In genomic region chr19:36737087-36737486, GRCm38 (mm10) we compare ENCODE assay signal across 9 mouse cellular contexts. TPM values are rescaled to one million over a fixed set of nuclear protein-coding genes. Genes with fewer than 3 reads are reported as not detected.
A peak's percentile ranks its signal among the peaks of the same experiment; 100 is the strongest.
DNase-seq lines count a peak whose midpoint lies in the region; ATAC-seq and TF ChIP-seq lines count a peak whose summit lies in the region.
"Had no signal": no experiment of that assay in that cellular context is flagged by ENCODE, and none has a peak within 500 bp of the region (broad histone marks: within the 10 kb centered on the region; RNA-seq: fewer than 3 reads in every experiment).

No protein-coding gene starts in this region.

- no peaks in the 10 kb centered on the region for H3K27me3 ChIP-seq in heart, adult 2 months (ENCODE audit: control insufficient read depth, insufficient read depth, low read length)
- no peaks in the 10 kb centered on the region for H3K27me3 ChIP-seq in spleen, adult 2 months (ENCODE audit: control insufficient read depth, insufficient read depth, low read length)
- peaks cover 34% of the 10 kb centered on the region for H3K27me3 ChIP-seq in liver, embryonic 12.5 days (replicated peaks)
- H3K27me3 ChIP-seq in stomach, embryonic 16.5 days (ENCODE audit: control insufficient read depth, insufficient read depth, low read length) = no peaks in the 10 kb centered on the region

- no peak for DNase-seq in heart, adult 2 months
- DNase-seq in heart, postnatal 4 days = no peak
- DNase-seq in spleen, adult 2 months (ENCODE audit: low read depth in 1 of 2, low spot score in 2 of 2) = no peak
- no peak for DNase-seq in spleen, adult 18-20 months
- no peak for DNase-seq in urinary bladder, adult 2 months (ENCODE audit: low spot score)
- no peak for DNase-seq in cerebellum, postnatal 10 days

- peak overlapping the region; percentile 82 for H3K27ac ChIP-seq in heart, adult 2 months
- H3K27ac ChIP-seq in spleen, adult 2 months (ENCODE audit: insufficient read depth, low read length) = no peak overlapping the region
- peak overlapping the region; percentile 56; the same call in 1 of the 2 replicates for H3K27ac ChIP-seq in liver, embryonic 12.5 days
- peak overlapping the region; percentile 98 for H3K27ac ChIP-seq in stomach, embryonic 16.5 days (ENCODE audit: low read length)

- peaks cover 14% of the 10 kb centered on the region for H3K36me3 ChIP-seq in heart, adult 2 months (ENCODE audit: control insufficient read depth, insufficient read depth, low read length)
- H3K36me3 ChIP-seq in spleen, adult 2 months (ENCODE audit: control insufficient read depth, insufficient read depth, low read length) = no peaks in the 10 kb centered on the region
- no peaks in the 10 kb centered on the region for H3K36me3 ChIP-seq in liver, embryonic 12.5 days
- H3K36me3 ChIP-seq in stomach, embryonic 16.5 days (ENCODE audit: control insufficient read depth, insufficient read depth, low read length) = peaks cover 20% of the 10 kb centered on the region; the same call in 1 of the 2 replicates

- intact Hi-C loops in heart, adult 2 months (cut with DNase I) = loop anchor here (2.0 to 5.0 kb wide), 4 partner anchors 48 to 200 kb away; partner anchors contain the start of gene Hectd2

- TF ChIP-seq EP300 in heart, adult 2 months (IDR thresholded peaks at IDR 0.05; ENCODE audit: insufficient read depth, low read depth, low read length) = no peak

- WGBS in heart, adult 2 months = 28% methylated on average over 6 of the region's 6 CpGs
- 43% methylated on average over 6 of the region's 6 CpGs for WGBS in spleen, adult 2 months
- WGBS in liver, embryonic 12.5 days (ENCODE audit: insufficient replicate concordance) = 40% methylated on average over 6 of the region's 6 CpGs
- WGBS in stomach, embryonic 16.5 days = 18% methylated on average over 6 of the region's 6 CpGs

- H3K4me2 ChIP-seq in liver, embryonic 12.5 days = peak overlapping the region; percentile 64
- peak overlapping the region; percentile 53 for H3K4me2 ChIP-seq in stomach, embryonic 16.5 days (ENCODE audit: low read depth, low read length)

- TF ChIP-seq POLR2A in heart, adult 2 months (IDR thresholded peaks at IDR 0.05; ENCODE audit: insufficient read depth, low read depth, low read length) = no peak
- no peak for TF ChIP-seq POLR2A in spleen, adult 2 months (IDR thresholded peaks at IDR 0.05; ENCODE audit: low read depth, low read length)

- peaks cover 5% of the 10 kb centered on the region for H3K4me1 ChIP-seq in heart, adult 2 months (ENCODE audit: control insufficient read depth, insufficient read depth, low read length)
- no peaks in the 10 kb centered on the region for H3K4me1 ChIP-seq in spleen, adult 2 months (ENCODE audit: control insufficient read depth, insufficient read depth, insufficient read length)
- H3K4me1 ChIP-seq in liver, embryonic 12.5 days = no peaks in the 10 kb centered on the region
- peaks cover 13% of the 10 kb centered on the region for H3K4me1 ChIP-seq in stomach, embryonic 16.5 days (ENCODE audit: control insufficient read depth, insufficient read depth, low read length)

- H3K4me3 ChIP-seq in heart, adult 2 months = peak overlapping the region; percentile 74
- peak overlapping the region; percentile 20; the same call in 1 of the 2 replicates for H3K4me3 ChIP-seq in spleen, adult 2 months (ENCODE audit: extremely low read depth, insufficient read depth, insufficient read length)
- peak overlapping the region; percentile 44 for H3K4me3 ChIP-seq in liver, embryonic 12.5 days
- H3K4me3 ChIP-seq in stomach, embryonic 16.5 days (replicated peaks; ENCODE audit: low read length) = peak overlapping the region; percentile 70

- no peaks in the 10 kb centered on the region; the same call in 1 of the 2 replicates for H3K79me2 ChIP-seq in heart, adult 2 months (replicated peaks; ENCODE audit: control insufficient read depth, insufficient read depth, low read length)

- H3K9me3 ChIP-seq in liver, embryonic 12.5 days (replicated peaks) = no peaks in the 10 kb centered on the region
- H3K9me3 ChIP-seq in stomach, embryonic 16.5 days (replicated peaks; ENCODE audit: control insufficient read depth, low read length) = no peaks in the 10 kb centered on the region

- no peak; the same call in 1 of the 2 replicates for ATAC-seq in liver, embryonic 12.5 days
- peak; percentile 57 for ATAC-seq in stomach, embryonic 16.5 days (ENCODE audit: insufficient read depth, low FRiP score)

- peak overlapping the region; percentile 29 for H3K9ac ChIP-seq in heart, adult 2 months (ENCODE audit: low read depth, low read length)
- H3K9ac ChIP-seq in liver, embryonic 12.5 days = peak overlapping the region; percentile 52; the same call in 1 of the 2 replicates
- H3K9ac ChIP-seq in stomach, embryonic 16.5 days (ENCODE audit: low read length) = peak overlapping the region; percentile 82

- TF ChIP-seq CTCF in heart, adult 2 months (IDR thresholded peaks at IDR 0.05) = no peak
- no peak for TF ChIP-seq CTCF in spleen, adult 2 months (IDR thresholded peaks at IDR 0.05; ENCODE audit: extremely low read depth, insufficient read depth, insufficient read length, insufficient replicate concordance)

RNA-seq across cellular contexts. Expression of gene Ppp1r3c, which starts 0.6 kb away (rescaled TPM):
- total RNA-seq in heart, adult 2 months (2021) = 100 to 1,000 TPM in 1 of 2 experiments, 10 to 100 TPM in 1; 90.4 to 152 TPM
- 49.7 and 99.7 TPM in 2 replicates for polyA plus RNA-seq in heart, adult 2 months (2012; rRNA removed)
- total RNA-seq in heart, postnatal 4 days (2021) = 100 to 1,000 TPM in 1 of 2 experiments, 10 to 100 TPM in 1; 80.2 to 102 TPM
- 0.42 and 0.94 TPM in 2 replicates for polyA plus RNA-seq in spleen, adult 2 months (2012; rRNA removed)
- polyA plus RNA-seq in liver, embryonic 12.5 days (2016; fragmentation: Nextera tagmentation; extraction: Ambion mirVana) = 0.89 and 1.0 TPM in 2 replicates
- 26.1 and 29.0 TPM in 2 replicates for polyA plus RNA-seq in stomach, embryonic 16.5 days (2015; fragmentation: Nextera tagmentation; extraction: Ambion mirVana)
- 10.6 and 14.3 TPM in 2 replicates for polyA plus RNA-seq in urinary bladder, adult 2 months (2012; rRNA removed)
- total RNA-seq: hematopoietic stem cell, adult 5-6 weeks had no signal

Comparison
In these comparisons a context has a peak if more than half of its experiments do, and no peak if none do; other contexts are left out.
1. H3K4me3 ChIP-seq: peak in every context shown above with its lines; median percentile 74 in heart, adult 2 months; 70 in stomach, embryonic 16.5 days; 44 in liver, embryonic 12.5 days; 20 in spleen, adult 2 months.
2. H3K9ac ChIP-seq: peak in every context shown above with its lines; median percentile 82 in stomach, embryonic 16.5 days; 52 in liver, embryonic 12.5 days; 29 in heart, adult 2 months.